Mouse (Mus musculus) CH12.LX (cell line): ENCODE measurements at regions not wholly inside any gene's neighbourhood (a gene's known extent, or its start where the extent isn't known, plus 50 kb on each side); places are given as distances from the start of the nearest gene placed in this dataset.

Experiments used
- DNase-seq: peaks from one replicate; pipeline ENCODE4 v3.0.0-alpha.2; 2013; ENCODE audit errors: extremely low read depth
- H3K27ac ChIP-seq: 2 replicates; pipeline ENCODE4 v1.5.1; 2012; ENCODE audit warnings: low read depth, mild to moderate bottlenecking, control low read depth, moderate library complexity; ENCODE audit not compliant: insufficient read depth
- H3K27me3 ChIP-seq: replicated peaks from 2 replicates; pipeline ENCODE3; 2012; ENCODE audit warnings: inconsistent platforms
- H3K36me3 ChIP-seq, 2 experiments: replicated peaks in 1 of 2; 2 replicates each; pipeline versions ENCODE3 to v1.6.1; 2012; ENCODE audit warnings: inconsistent platforms in 1 of 2, low read length in 1 of 2, mild to moderate bottlenecking in 1 of 2, mixed read lengths in 1 of 2, moderate library complexity in 1 of 2; ENCODE audit not compliant: control insufficient read depth in 1 of 2, insufficient read depth in 1 of 2
- H3K4me1 ChIP-seq, 2 experiments: 2 replicates each; pipeline ENCODE4 v1.6.1; 2012; ENCODE audit warnings: inconsistent platforms in 1 of 2, moderate library complexity in 1 of 2; ENCODE audit not compliant: insufficient read depth in 2 of 2, control insufficient read depth in 1 of 2
- H3K4me2 ChIP-seq: 2 replicates; pipeline ENCODE4 v1.6.1; 2012; ENCODE audit warnings: low read depth, mild to moderate bottlenecking, control low read depth; ENCODE audit not compliant: poor library complexity, insufficient read depth, severe bottlenecking
- H3K4me3 ChIP-seq, 3 experiments: fragments of 150-350 bp in 1 of 3; sonication (generic) in 1 of 3; replicated peaks in 1 of 3; 2 replicates each; pipeline versions ENCODE3 to v1.5.1; 2011 to 2012; ENCODE audit warnings: low read depth in 2 of 3, low read length in 2 of 3, mild to moderate bottlenecking in 2 of 3, moderate library complexity in 2 of 3, control low read depth in 1 of 3, improper control_type of control experiment in 1 of 3, inconsistent platforms in 1 of 3, mixed read lengths in 1 of 3; ENCODE audit not compliant: poor library complexity in 1 of 3
- H3K79me2 ChIP-seq: replicated peaks from 2 replicates; pipeline ENCODE4 v1.6.1; 2012; ENCODE audit warnings: mild to moderate bottlenecking, moderate library complexity; ENCODE audit not compliant: control insufficient read depth, poor library complexity, insufficient read depth, severe bottlenecking; ENCODE audit errors: extremely low read depth
- H3K9ac ChIP-seq: 2 replicates; pipeline ENCODE4 v1.6.1; 2012; ENCODE audit warnings: low read depth, mild to moderate bottlenecking, control low read depth, moderate library complexity; ENCODE audit not compliant: insufficient read depth
- H3K9me3 ChIP-seq: replicated peaks from 2 replicates; pipeline ENCODE3; 2012; ENCODE audit warnings: low read length, inconsistent platforms, mixed read lengths
- CTCF ChIP-seq, 2 experiments: IDR thresholded peaks in 1 of 2; conservative IDR thresholded peaks in 1 of 2; 2 replicates each; pipeline ENCODE4 v1.5.1; 2011 to 2012; ENCODE audit warnings: low read depth in 2 of 2, low read length in 2 of 2, improper control_type of control experiment in 1 of 2, inconsistent platforms in 1 of 2, mild to moderate bottlenecking in 1 of 2, moderate library complexity in 1 of 2
- E2F4 ChIP-seq: IDR thresholded peaks from 2 replicates; pipeline ENCODE4 v1.6.1; 2011; ENCODE audit warnings: low read depth, low read length, improper control_type of control experiment; ENCODE audit not compliant: insufficient replicate concordance
- ELF1 ChIP-seq: IDR thresholded peaks from 2 replicates; pipeline ENCODE4 v1.6.1; 2014; ENCODE audit warnings: low read depth, mild to moderate bottlenecking, inconsistent platforms, low read length, improper control_type of control experiment
- HCFC1 ChIP-seq: IDR thresholded peaks from 2 replicates; pipeline ENCODE4 v1.6.1; 2012; ENCODE audit warnings: low read depth, mild to moderate bottlenecking, inconsistent platforms, low read length, improper control_type of control experiment
- IRF4 ChIP-seq: IDR thresholded peaks from 2 replicates; pipeline ENCODE4 v1.6.1; 2014; ENCODE audit warnings: low read depth, mild to moderate bottlenecking, inconsistent platforms, low read length, improper control_type of control experiment
- MAFK ChIP-seq: IDR thresholded peaks from 2 replicates; pipeline ENCODE4 v1.6.1; 2011; ENCODE audit warnings: low read length, improper control_type of control experiment; ENCODE audit not compliant: insufficient replicate concordance
- MAX ChIP-seq: IDR thresholded peaks from 2 replicates; pipeline ENCODE4 v1.6.1; 2011; ENCODE audit warnings: low read length, improper control_type of control experiment
- MAZ ChIP-seq: IDR thresholded peaks from 2 replicates; pipeline ENCODE4 v1.6.1; 2012; ENCODE audit warnings: low read depth, mild to moderate bottlenecking, inconsistent platforms, low read length, improper control_type of control experiment, moderate library complexity
- MYC ChIP-seq: IDR thresholded peaks from 2 replicates; pipeline ENCODE4 v1.6.1; 2011; ENCODE audit warnings: low read depth, mild to moderate bottlenecking, improper control_type of control experiment, low read length
- POLR2AphosphoS2 ChIP-seq: IDR thresholded peaks from 2 replicates; pipeline ENCODE4 v1.6.1; 2011; ENCODE audit warnings: low read depth, low read length, improper control_type of control experiment
- RAD21 ChIP-seq: IDR thresholded peaks from 2 replicates; pipeline ENCODE4 v1.6.1; 2011; ENCODE audit warnings: low read depth, mild to moderate bottlenecking, low read length, improper control_type of control experiment, moderate library complexity
- SMC3 ChIP-seq: IDR thresholded peaks from 2 replicates; pipeline ENCODE4 v1.6.1; 2011; ENCODE audit warnings: low read depth, low read length, improper control_type of control experiment
- TCF12 ChIP-seq: IDR thresholded peaks from 2 replicates; pipeline ENCODE4 v1.6.1; 2014; ENCODE audit warnings: low read depth, mild to moderate bottlenecking, inconsistent platforms, low read length, improper control_type of control experiment
- UBTF ChIP-seq: IDR thresholded peaks from 2 replicates; pipeline ENCODE4 v1.6.1; 2012; ENCODE audit warnings: low read depth, mild to moderate bottlenecking, inconsistent platforms, low read length, improper control_type of control experiment, moderate library complexity
- ZC3H11A ChIP-seq: IDR thresholded peaks from 2 replicates; pipeline ENCODE4 v1.6.1; 2012; ENCODE audit warnings: low read depth, mild to moderate bottlenecking, inconsistent platforms, low read length, improper control_type of control experiment
- dilution Hi-C: fragments of 300-500 bp; cut with MboI; formaldehyde crosslinking; loops from 2 replicates; pipeline ENCODE4 v1.14.3; 2020; ENCODE audit warnings: low sequenced_read_pairs; ENCODE audit not compliant: extremely low pct_unique_long_range_greater_than_20kb, extremely low pct_ligation_motif_present
- in situ Hi-C: fragments of 300-500 bp; cut with MboI; formaldehyde crosslinking; loops from 3 replicates; pipeline ENCODE4 v1.14.3; 2019; ENCODE audit warnings: low sequenced_read_pairs, low pct_ligation_motif_present, low pct_unique_long_range_greater_than_20kb, mixed read lengths

- H3K27ac ChIP-seq: no peak overlapping the region
- dilution Hi-C loops: no loop called here
- peaks cover 6% of the 10 kb centered on the region for H3K9me3 ChIP-seq
- H3K36me3 ChIP-seq: no peaks in the 10 kb centered on the region
- peak; percentile 57 for DNase-seq
- no peak overlapping the region for H3K4me2 ChIP-seq
- no peak overlapping the region for H3K4me3 ChIP-seq
- TF ChIP-seq CTCF (conservative IDR thresholded peaks at IDR 0.05 in 1 of 2, IDR thresholded peaks at IDR 0.05 in 1 of 2; ENCODE audit: low read depth in 2 of 2, low read length in 2 of 2): peak; percentile 81 to 88
- TF ChIP-seq POLR2AphosphoS2: no peak
- TF ChIP-seq MAX: no peak
- TF ChIP-seq SMC3: peak; percentile 60
- peak; percentile 81 for TF ChIP-seq RAD21
- in situ Hi-C loops: loop anchor here (25.0 kb wide), 1 partner anchor 648 kb away; no protein-coding TSS in a partner anchor
- no peaks in the 10 kb centered on the region for H3K79me2 ChIP-seq
- H3K4me1 ChIP-seq: no peaks in the 10 kb centered on the region
- H3K27me3 ChIP-seq: peaks cover 80% of the 10 kb centered on the region
- no peak overlapping the region for H3K9ac ChIP-seq
Measured at GRCm38 (mm10) chr6:31664495-31664894, 100.7 kb upstream of the Podxl start.

- H3K9ac ChIP-seq: no peak overlapping the region
- no peaks in the 10 kb centered on the region for H3K4me1 ChIP-seq
- H3K4me3 ChIP-seq: no peak overlapping the region
- H3K79me2 ChIP-seq: no peaks in the 10 kb centered on the region
- peak overlapping the region; percentile 24; the same call in 1 of the 2 replicates for H3K4me2 ChIP-seq
- in situ Hi-C loops (loop anchor here (25.0 kb wide), 1 partner anchor 652 kb away; no protein-coding TSS in a partner anchor), dilution Hi-C loops (no loop called here)
- no peak for TF ChIP-seq IRF4
- peak; percentile 75 to 85 for TF ChIP-seq CTCF (conservative IDR thresholded peaks at IDR 0.05 in 1 of 2, IDR thresholded peaks at IDR 0.05 in 1 of 2; ENCODE audit: low read depth in 2 of 2, low read length in 2 of 2)
- TF ChIP-seq ELF1: no peak
- TF ChIP-seq HCFC1: no peak
- TF ChIP-seq E2F4: no peak
- TF ChIP-seq MYC: no peak
- TF ChIP-seq RAD21: peak; percentile 85
- no peak for TF ChIP-seq TCF12
- TF ChIP-seq MAZ: no peak
- no peak for TF ChIP-seq MAFK
- peak; percentile 74 for TF ChIP-seq SMC3
- TF ChIP-seq ZC3H11A: no peak
- no peak for TF ChIP-seq UBTF
- TF ChIP-seq, all 38 proteins: peak for 3
- Histone ChIP-seq H3K27me3 (peaks cover 81% of the 10 kb centered on the region), H3K36me3 (no peaks in the 10 kb centered on the region), H3K27ac (no peak overlapping the region), H3K9me3 (no peaks in the 10 kb centered on the region)
- DNase-seq: peak; percentile 56
Measured at GRCm38 (mm10) chr6:31660778-31661177, 97.0 kb upstream of the Podxl start.
